Mouse (Mus musculus): ENCODE measurements around the gene Rps6kb2.

Gene Rps6kb2

DNA sequence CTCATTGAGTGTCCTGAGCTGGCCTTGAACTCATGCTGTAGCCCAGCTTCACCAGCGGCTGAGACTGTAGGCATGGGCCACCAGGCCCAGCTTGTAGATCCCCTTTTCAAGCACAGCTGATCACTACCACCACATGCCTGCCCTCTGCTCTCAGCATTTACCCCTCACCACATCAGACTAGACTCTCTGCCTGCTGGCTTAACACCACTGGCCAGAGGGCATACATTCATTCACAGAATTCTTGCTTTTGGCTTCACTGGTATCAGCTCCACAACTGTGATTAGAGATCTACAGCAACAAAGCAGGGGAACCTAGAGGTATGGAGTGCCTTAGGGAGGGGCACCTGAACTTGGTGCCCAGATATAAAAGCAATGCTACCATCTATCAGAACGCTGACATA lies 42.7 kb downstream of the Rps6kb2 start:
- DNase-seq (ENCODE audit: inconsistent age in 2 of 2, low spot score in 1 of 2): no peak

DNA sequence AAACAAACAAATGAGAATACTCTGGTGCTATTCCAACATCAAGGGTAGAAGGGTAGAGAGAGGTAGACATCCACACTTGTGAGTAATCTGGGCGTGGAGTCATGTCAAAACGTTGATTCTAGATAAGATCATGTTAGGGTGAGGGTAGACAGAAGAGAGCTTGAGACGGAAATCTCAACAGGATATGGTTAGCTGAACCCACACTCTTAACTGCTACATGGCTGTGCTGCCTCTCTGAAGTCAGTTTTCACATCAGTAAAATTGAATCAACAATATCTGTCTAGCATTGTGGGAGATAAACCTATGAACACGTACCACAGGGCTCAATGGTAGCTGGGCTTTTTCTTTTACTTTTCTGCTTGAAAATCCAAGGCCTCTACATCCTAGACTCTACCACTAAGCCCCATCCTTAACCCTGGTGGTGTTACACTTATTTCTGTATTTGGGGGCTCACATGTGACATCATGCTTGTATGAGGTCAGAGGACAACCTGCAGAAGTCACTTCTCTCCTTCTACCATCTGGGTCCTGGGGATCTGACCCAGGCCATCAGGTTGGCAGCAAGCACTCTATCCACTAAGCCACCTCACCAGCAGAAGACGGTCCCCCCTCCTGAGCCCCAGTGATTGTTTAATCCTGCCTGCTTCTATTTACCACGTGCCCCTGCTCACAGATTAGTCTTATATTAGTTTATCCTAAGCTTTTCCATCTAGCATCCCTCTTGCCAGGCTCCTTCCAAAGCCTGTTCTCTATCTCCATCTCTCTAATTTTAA lies 43.3 kb downstream of the Rps6kb2 start:
- DNase-seq (ENCODE audit: inconsistent age in 2 of 2, low spot score in 1 of 2): no peak

DNA sequence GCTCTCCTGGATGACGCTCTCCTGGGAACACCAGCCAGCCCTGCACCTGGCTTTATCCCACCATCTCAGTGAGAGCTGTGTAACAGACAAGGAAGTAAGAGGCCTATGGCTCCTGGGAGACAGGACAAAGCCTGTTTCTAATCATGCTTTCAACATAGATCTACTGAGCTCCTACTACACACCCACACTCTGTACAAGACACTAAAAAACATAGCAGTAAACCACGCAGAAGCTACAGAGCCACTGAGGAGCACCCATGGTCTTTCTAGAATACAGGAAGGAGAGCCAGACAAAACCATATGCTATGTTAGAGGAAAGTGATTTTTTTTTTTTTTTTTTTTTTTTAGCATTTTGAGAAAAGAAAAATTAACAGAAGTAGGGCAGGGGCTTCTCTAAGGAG lies 44.8 kb downstream of the Rps6kb2 start:
- no peak for DNase-seq (ENCODE audit: inconsistent age in 2 of 2, low spot score in 1 of 2)

DNA sequence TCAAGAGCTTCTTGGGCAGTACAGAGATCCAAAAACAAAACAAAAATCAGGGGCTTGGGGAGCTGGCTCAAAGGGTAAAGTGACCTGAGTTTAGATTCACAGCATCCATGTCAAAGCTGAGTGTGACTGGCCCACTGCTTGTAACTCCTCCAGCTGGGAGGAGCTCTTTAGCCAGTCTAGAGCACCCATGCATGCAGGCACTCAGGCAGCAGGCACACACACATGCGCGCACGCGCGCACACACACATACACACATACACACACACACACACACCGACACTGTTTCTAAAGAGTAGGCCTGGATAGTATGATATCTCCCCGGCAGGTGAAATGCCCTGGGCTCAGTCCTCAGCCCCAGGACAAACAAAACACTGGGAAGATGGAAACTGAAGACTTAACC lies 46.1 kb downstream of the Rps6kb2 start:
- DNase-seq (ENCODE audit: inconsistent age in 2 of 2, low spot score in 1 of 2): no peak

DNA sequence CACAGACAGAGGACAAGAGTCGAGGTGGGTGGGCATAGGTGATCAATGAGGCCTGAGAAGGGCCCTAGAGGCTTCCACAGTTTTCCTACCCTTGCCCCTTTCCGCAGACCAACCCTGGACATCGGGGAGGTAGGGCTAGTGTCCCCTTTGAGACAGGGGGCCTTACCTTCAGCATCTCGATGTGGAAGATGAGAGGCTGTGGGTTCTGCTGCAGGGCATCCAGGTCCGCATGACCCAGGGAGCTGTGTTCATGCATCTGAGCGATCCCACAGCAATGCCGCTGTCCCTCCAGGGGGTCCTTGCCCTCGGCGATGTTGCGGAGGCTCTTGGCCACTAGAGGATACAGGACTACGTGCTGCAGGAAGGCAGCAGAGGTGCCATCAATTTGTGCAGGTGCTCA lies 47.3 kb downstream of the Rps6kb2 start:
- DNase-seq (ENCODE audit: inconsistent age in 2 of 2, low spot score in 1 of 2): no peak

DNA sequence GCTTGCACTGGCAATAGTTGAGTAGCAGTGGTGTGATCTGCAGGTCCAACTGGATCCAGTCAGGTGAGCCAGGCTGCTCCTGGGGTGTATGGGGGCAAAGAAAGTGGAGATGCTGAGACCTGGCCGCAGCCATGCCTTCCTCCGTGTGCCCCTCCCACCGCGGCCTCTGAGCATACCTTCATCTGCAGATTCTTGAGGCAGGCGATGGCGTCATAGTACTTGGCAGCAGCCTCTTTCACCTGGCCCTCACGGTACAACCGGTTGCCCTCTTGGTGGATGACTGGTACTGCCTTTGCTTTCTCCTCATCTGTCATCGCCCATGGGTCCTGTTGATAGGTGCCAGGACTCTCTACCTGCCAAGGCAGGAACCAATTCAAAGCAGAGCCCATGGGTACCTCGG lies 48.0 kb downstream of the Rps6kb2 start:
- DNase-seq (ENCODE audit: inconsistent age in 2 of 2, low spot score in 1 of 2): no peak

DNA sequence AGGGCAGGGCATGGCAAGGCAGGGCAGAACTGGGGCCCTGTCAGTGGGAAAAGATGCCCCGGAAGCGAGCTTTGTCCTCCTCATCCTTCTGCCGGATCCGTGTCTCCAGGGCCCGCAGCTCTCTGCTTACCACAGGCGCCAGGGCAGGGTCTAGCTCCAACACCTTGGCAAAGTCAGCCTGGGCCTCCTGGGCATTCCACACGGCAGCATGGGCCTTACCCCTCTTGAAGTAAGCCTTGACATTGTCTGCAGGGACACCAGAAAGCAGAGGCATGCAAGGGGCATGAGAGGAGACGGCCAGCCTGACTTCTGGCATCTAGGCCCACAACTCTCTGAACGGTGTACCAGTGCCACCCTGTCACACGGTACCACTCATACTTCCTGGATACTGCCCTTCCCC lies 48.6 kb downstream of the Rps6kb2 start:
- DNase-seq (ENCODE audit: inconsistent age in 2 of 2, low spot score in 1 of 2): no peak

DNA sequence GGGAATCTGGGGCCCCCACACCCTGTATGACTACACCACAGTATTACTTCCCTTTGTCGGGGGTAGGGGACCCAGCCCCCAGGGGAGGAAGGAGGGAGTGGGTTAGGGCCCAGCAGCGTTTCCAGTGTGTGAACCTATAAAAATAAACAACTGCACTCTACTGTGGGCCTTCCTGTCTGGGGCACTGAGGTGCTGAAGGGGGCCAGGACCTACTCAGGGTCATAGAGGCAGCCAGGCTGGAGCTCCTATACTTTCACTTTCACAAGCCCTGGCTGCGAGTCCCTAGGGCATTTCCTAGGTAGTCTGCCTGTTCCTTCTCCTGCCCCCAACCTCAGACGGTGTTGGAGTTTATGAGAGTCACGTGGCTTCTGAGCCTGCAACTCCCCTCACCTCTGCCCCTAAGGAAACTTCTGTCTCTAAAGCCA lies 49.3 kb downstream of the Rps6kb2 start:
- peak; percentile 67 to 87 for DNase-seq (ENCODE audit: inconsistent age in 2 of 2, low spot score in 1 of 2)

DNA sequence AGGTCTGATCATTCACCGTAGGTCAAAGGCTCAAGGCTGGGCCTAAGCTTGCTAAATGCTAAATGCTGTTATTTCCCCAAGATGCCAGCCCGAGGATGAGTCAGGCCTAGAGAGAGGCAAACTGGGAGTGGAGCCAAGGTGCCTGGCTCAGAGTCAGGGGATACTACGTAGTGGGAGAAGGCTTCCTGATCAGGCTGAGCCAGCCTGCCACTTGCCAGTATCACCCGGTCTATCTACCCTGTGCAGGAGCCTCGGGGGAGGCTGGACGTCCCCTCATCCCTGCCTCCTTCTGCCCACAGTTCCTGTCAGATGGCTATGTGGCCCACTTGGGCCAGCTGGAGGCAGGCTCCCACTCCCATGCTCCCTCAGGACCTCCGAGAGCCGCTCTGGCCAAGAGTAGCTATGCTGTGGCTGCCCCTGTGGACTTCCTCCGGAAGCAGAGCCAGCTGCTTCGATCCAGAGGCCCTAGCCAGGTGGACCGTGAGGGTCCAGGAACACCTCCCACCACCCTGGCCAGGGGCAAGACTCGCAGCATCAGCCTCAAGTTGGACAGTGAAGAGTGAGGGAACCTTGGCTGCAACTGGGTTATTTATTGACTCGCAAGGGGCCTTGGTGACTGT lies 49.9 kb downstream of the Rps6kb2 start:
- peak; percentile 98 to 99 for DNase-seq (ENCODE audit: inconsistent age in 2 of 2, low spot score in 1 of 2)

DNA sequence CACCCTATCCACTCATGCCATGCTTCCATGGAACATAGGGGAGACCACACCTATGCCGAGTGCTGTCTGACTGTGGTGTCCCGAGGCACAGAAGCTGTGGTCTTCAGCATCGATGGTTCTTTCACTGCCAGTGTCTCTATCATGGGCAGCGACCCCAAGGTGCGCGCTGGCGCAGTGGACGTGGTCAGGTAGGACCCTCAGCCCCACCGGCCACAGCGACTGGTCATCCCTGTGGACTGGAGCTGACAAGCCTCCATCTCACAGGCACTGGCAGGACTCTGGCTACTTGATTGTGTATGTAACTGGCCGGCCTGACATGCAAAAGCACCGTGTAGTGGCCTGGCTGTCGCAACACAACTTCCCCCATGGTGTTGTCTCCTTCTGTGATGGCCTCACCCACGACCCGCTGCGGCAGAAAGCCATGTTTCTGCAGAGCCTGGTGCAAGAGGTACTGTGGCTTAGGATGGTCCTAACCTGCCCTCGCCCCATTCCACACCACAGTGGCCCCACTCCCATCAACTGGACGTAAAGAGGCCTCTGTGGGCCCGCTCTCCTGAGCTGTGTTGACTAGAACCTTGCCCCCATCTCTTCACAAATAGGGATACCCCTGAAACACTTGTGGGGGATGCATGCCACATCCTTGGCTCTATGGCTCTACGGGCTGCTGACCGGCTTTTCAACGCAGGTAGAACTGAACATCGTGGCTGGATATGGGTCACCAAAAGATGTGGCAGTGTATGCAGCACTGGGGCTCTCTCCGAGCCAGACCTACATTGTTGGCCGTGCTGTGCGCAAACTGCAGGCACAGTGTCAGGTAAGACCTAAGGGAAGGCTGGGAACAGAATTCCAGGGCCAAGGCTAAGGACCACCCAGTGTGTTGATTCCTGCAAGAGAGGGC lies 50.8 kb downstream of the Rps6kb2 start:
- peak; percentile 45 to 63 for DNase-seq (ENCODE audit: inconsistent age in 2 of 2, low spot score in 1 of 2)

DNA sequence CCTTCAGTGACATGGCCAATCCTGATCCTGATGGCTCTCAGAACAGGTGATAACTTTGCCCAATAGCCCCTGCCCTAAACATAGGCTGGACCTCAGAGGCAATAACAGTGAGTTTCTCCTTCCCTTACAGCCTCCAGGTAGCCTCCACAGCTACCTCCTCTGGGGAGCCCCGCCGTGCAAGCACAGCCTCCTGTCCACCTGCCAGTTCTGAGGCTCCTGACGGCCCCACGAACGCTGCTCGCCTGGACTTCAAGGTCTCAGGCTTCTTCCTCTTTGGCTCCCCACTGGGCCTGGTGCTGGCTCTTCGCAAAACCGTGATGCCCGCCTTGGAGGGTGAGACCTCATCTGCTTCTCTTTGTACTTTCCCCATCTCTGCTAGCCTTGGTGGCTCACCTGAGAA lies 54.6 kb downstream of the Rps6kb2 start:
- DNase-seq (ENCODE audit: inconsistent age in 2 of 2, low spot score in 1 of 2): no peak

DNA sequence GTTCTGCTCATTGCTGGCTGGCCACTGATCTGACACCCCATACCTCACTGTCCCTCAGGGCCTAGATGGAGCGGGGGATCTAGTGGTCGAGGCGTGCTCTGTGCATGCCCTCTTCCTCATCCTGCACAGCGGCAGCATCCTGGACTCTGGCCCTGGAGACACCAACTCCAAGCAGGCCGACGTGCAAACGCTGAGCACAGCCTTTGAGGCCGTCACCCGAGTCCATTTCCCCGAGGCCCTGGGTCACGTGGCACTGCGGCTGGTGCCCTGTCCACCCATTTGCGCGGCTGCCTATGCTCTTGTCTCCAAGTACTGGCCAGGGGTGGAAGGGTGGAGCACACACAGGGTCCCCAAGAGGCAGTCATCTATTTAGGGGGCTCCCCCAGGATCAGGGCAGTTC lies 56.5 kb downstream of the Rps6kb2 start:
- DNase-seq (ENCODE audit: inconsistent age in 2 of 2, low spot score in 1 of 2): no peak

DNA sequence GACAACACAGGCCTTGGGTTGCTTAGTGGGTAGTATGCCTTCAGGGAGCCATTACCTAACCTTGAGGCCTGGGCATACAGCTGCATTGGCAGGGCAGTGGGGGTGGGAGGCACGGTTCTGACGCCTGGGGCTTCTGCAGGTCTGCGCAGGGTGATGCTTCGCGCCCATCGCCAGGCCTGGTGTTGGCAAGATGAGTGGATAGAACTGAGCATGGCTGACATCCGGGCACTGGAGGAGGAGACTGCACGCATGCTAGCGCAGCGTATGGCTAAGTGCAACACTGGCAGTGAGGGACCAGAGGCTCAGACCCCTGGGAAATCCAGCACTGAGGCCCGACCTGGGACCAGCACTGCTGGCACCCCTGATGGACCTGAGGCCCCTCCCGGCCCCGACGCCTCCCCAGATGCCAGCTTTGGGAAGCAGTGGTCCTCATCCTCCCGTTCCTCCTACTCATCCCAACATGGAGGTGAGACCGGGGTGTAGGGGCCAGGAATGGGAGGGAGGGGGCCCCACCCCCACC lies 58.4 kb downstream of the Rps6kb2 start:
- DNase-seq (ENCODE audit: inconsistent age in 2 of 2, low spot score in 1 of 2): no peak

All from adrenal gland, adult (tissue).